Mouse (Mus musculus) macrophage (primary cell): ENCODE measurements at regions not wholly inside any gene's neighbourhood (a gene's known extent, or its start where the extent isn't known, plus 50 kb on each side); places are given as distances from the start of the nearest gene placed in this dataset.
"Not testable (repeated sequence)": the region's sequence is repeated elsewhere in the genome, so short reads cannot be mapped to it uniquely, and the experiment has no call there.

Source experiments
- H3K27ac ChIP-seq: fragments of 350-480 bp; formaldehyde crosslinking; 2 replicates; pipeline ENCODE4 v1.9.0; 2021
- H3K36me3 ChIP-seq: fragments of 350-480 bp; formaldehyde crosslinking; 2 replicates; pipeline ENCODE4 v1.9.0; 2021; ENCODE audit errors: inconsistent target
- H3K4me3 ChIP-seq: fragments of 350-480 bp; formaldehyde crosslinking; 2 replicates; pipeline ENCODE4 v1.9.0; 2021; ENCODE audit errors: inconsistent target
- H3K79me2 ChIP-seq: fragments of 350-480 bp; formaldehyde crosslinking; 2 replicates; pipeline ENCODE4 v1.9.0; 2021; ENCODE audit errors: inconsistent target
- WGBS: methylation state at CpG from one replicate; pipeline ENCODE4 v1.1.7; 2026; ENCODE audit warnings: inconsistent platforms; ENCODE audit not compliant: missing documents; 5-methylcytosine and 5-hydroxymethylcytosine counted together

GRCm38 (mm10) chr17:83968124-83968523, 120.4 kb upstream of the Haao start:
- H3K79me2 ChIP-seq, H3K36me3 ChIP-seq, H3K27ac ChIP-seq, H3K4me3 ChIP-seq: not testable (repeated sequence)
- WGBS, result 94% methylated on average over 3 of the region's 3 CpGs

GRCm38 (mm10) chr17:83967007-83967406, 119.2 kb upstream of the Haao start:
- H3K36me3 ChIP-seq, result no peaks in the 10 kb centered on the region
- no peaks in the 10 kb centered on the region for H3K79me2 ChIP-seq
- no peak overlapping the region for H3K27ac ChIP-seq
- WGBS, result 95% methylated on average over 6 of the region's 6 CpGs
- no peak overlapping the region for H3K4me3 ChIP-seq

- Histone ChIP-seq H3K79me2 (no peaks in the 10 kb centered on the region), H3K4me3 (no peak overlapping the region), H3K27ac (no peak overlapping the region), H3K36me3 (no peaks in the 10 kb centered on the region)
- whole genome bisulfite sequencing, result 69% methylated on average over 11 of the region's 13 CpGs
These were observed 116.9 kb upstream of the Haao start for GRCm38 (mm10) chr17:83964454-83965211.

GRCm38 (mm10) chr17:83963561-83963960, 115.8 kb upstream of the Haao start:
- 73% methylated on average over 7 of the region's 8 CpGs for WGBS
- Histone ChIP-seq H3K4me3 (no peak overlapping the region), H3K79me2 (no peaks in the 10 kb centered on the region), H3K27ac (no peak overlapping the region), H3K36me3 (no peaks in the 10 kb centered on the region)

- Histone ChIP-seq H3K27ac (no peak overlapping the region), H3K79me2 (no peaks in the 10 kb centered on the region), H3K36me3 (no peaks in the 10 kb centered on the region), H3K4me3 (no peak overlapping the region)
- 60% methylated on average over 4 of the region's 4 CpGs for WGBS
These were observed 115.1 kb upstream of the Haao start for GRCm38 (mm10) chr17:83962841-83963240.

- H3K79me2 ChIP-seq, result no peaks in the 10 kb centered on the region
- WGBS, result 50% methylated on average over 6 of the region's 6 CpGs
- H3K36me3 ChIP-seq, result no peaks in the 10 kb centered on the region
- H3K27ac ChIP-seq, result no peak overlapping the region
- H3K4me3 ChIP-seq, result no peak overlapping the region
These were observed 114.4 kb upstream of the Haao start for GRCm38 (mm10) chr17:83962126-83962525.

- no peak overlapping the region for H3K4me3 ChIP-seq
- 63% methylated on average over 7 of the region's 7 CpGs for WGBS
- H3K36me3 ChIP-seq, result no peaks in the 10 kb centered on the region
- H3K79me2 ChIP-seq, result no peaks in the 10 kb centered on the region
- no peak overlapping the region for H3K27ac ChIP-seq
These were observed 113.1 kb upstream of the Haao start for GRCm38 (mm10) chr17:83960821-83961220.

GRCm38 (mm10) chr17:83960158-83960557, 112.4 kb upstream of the Haao start:
- H3K4me3 ChIP-seq, result no peak overlapping the region
- WGBS, result 64% methylated on average over 3 of the region's 3 CpGs
- H3K79me2 ChIP-seq, result no peaks in the 10 kb centered on the region
- H3K36me3 ChIP-seq, result no peaks in the 10 kb centered on the region
- no peak overlapping the region for H3K27ac ChIP-seq

- H3K4me3 ChIP-seq, result no peak overlapping the region
These were observed 111.5 kb upstream of the Haao start for GRCm38 (mm10) chr17:83959159-83959848.

GRCm38 (mm10) chr17:83958706-83959105, 110.9 kb upstream of the Haao start:
- no peaks in the 10 kb centered on the region for H3K36me3 ChIP-seq
- H3K4me3 ChIP-seq, result no peak overlapping the region
- no peak overlapping the region for H3K27ac ChIP-seq
- 86% methylated on average over 3 of the region's 3 CpGs for whole genome bisulfite sequencing
- H3K79me2 ChIP-seq, result no peaks in the 10 kb centered on the region

More at GRCm38 (mm10) chr17:83959159-83959848, 111.5 kb upstream of the Haao start:
- no peak overlapping the region for H3K27ac ChIP-seq
- H3K36me3 ChIP-seq, result no peaks in the 10 kb centered on the region
- 80% methylated on average over 9 of the region's 9 CpGs for WGBS
- no peaks in the 10 kb centered on the region for H3K79me2 ChIP-seq

- Histone ChIP-seq H3K4me3 (no peak overlapping the region), H3K79me2 (no peaks in the 10 kb centered on the region), H3K36me3 (no peaks in the 10 kb centered on the region), H3K27ac (no peak overlapping the region)
- 84% methylated on average over 10 of the region's 12 CpGs for WGBS
These were observed 110.1 kb upstream of the Haao start for GRCm38 (mm10) chr17:83957661-83958540.

- H3K4me3 ChIP-seq, result no peak overlapping the region
- no peaks in the 10 kb centered on the region for H3K79me2 ChIP-seq
- no peaks in the 10 kb centered on the region for H3K36me3 ChIP-seq
- no peak overlapping the region for H3K27ac ChIP-seq
- WGBS, result 40% methylated on average over 12 of the region's 12 CpGs
These were observed 109.2 kb upstream of the Haao start for GRCm38 (mm10) chr17:83956821-83957565.

GRCm38 (mm10) chr17:83955978-83956377, 108.2 kb upstream of the Haao start:
- H3K79me2 ChIP-seq, result no peaks in the 10 kb centered on the region
- no peak overlapping the region for H3K27ac ChIP-seq
- no peaks in the 10 kb centered on the region for H3K36me3 ChIP-seq
- WGBS, result 73% methylated on average over 5 of the region's 5 CpGs
- H3K4me3 ChIP-seq, result no peak overlapping the region

- H3K36me3 ChIP-seq, result no peaks in the 10 kb centered on the region
- H3K27ac ChIP-seq, result no peak overlapping the region
- no peak overlapping the region for H3K4me3 ChIP-seq
- WGBS, result 84% methylated on average over 10 of the region's 10 CpGs
- H3K79me2 ChIP-seq, result no peaks in the 10 kb centered on the region
These were observed 107.4 kb upstream of the Haao start for GRCm38 (mm10) chr17:83955058-83955697.
